Mouse (Mus musculus): ENCODE data around the gene Cldn13. TPM values are rescaled to one million over a fixed set of nuclear protein-coding genes. Genes with fewer than 3 reads are reported as not detected.
"Not testable (repeated sequence)": the region's sequence is repeated elsewhere in the genome, so short reads cannot be mapped to it uniquely, and the experiment has no call there.

Gene Cldn13
- polyA plus RNA-seq, 1 experiment from 2014 or later = 17.1 TPM

DNA sequence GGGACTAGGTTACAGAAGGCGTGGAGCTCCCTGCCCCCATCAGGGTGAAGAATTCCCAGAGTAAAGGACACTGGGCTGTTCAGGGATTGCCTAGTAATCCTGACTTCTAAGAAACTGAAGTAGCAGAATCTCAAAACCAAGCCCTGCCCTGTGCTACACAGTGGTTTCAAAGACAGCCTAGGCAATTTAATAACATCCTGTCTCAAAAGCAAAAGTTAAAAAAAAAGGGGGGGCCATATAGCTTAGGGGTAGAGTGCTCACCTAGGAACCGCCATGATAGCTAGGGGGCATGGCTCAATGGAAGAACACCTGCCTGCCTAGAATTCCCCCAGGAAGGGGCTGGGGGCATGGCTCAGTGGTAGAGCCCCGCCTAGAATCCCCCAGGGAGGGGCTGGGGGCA lies 23.7 kb upstream of the Cldn13 start:
- Histone ChIP-seq H3K27me3 (ENCODE audit: control insufficient read depth, insufficient read depth, low read length) (0 out of 2 replicates have a peak, but pooled peaks cover 1% of the 10 kb centered on the region), H3K4me3 (ENCODE audit: low read depth, low read length) (no peak overlapping the region), H3K9ac (ENCODE audit: low read depth, low read length) (no peak overlapping the region), H3K9me3 (replicated peaks; ENCODE audit: control insufficient read depth, low read length) (no peaks in the 10 kb centered on the region), H3K27ac (ENCODE audit: low read depth, low read length) (no peak overlapping the region), H3K4me1 (ENCODE audit: control insufficient read depth, insufficient read depth, low read length) (no peaks in the 10 kb centered on the region), H3K4me2 (no peak overlapping the region), H3K36me3 (ENCODE audit: control insufficient read depth, insufficient read depth, low read length) (no peaks in the 10 kb centered on the region; the same call in 1 of the 2 replicates)
- WGBS (ENCODE audit: insufficient replicate concordance) = 83% methylated on average over 3 of the region's 3 CpGs
- ATAC-seq (replicated peaks; ENCODE audit: insufficient number of reproducible peaks, low FRiP score, low TSS enrichment) = no peak

DNA sequence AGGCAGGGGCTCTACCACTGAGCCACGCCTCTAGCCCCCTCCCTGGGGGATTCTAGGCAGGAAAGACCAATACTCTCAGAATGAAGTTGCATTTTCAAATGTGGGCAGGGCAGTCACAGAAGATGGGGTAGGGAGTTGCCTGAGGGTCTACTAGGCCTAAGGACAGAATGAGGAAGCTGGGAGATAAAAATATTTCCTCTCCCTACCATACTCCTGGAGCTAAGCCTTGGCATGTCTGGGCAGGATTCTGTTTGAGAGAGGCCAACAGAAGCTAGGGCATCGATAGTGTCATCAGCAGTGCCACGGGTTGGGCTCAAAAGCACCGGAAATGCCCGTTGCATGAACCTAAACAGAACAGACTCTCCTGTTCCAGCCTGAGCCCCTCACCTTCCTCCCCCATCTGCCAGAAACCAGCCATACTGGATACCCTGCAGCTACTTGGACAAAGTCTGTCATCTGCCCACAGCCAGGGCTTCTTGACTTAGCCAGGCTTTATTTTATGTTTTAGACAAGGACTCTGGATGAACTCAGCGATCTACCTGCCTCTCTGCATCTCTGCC lies 21.4 kb upstream of the Cldn13 start:
- H3K4me1 ChIP-seq (ENCODE audit: control insufficient read depth, insufficient read depth, low read length) = no peaks in the 10 kb centered on the region; the same call in 1 of the 2 replicates
- ATAC-seq (replicated peaks; ENCODE audit: insufficient number of reproducible peaks, low FRiP score, low TSS enrichment) = no peak
- WGBS (ENCODE audit: insufficient replicate concordance) = 80% methylated on average over 6 of the region's 6 CpGs
- no peak overlapping the region for H3K4me3 ChIP-seq (ENCODE audit: low read depth, low read length)
- no peaks in the 10 kb centered on the region for H3K9me3 ChIP-seq (replicated peaks; ENCODE audit: control insufficient read depth, low read length)
- H3K27me3 ChIP-seq (ENCODE audit: control insufficient read depth, insufficient read depth, low read length) = no peaks in the 10 kb centered on the region
- H3K36me3 ChIP-seq (ENCODE audit: control insufficient read depth, insufficient read depth, low read length) = no peaks in the 10 kb centered on the region; the same call in 1 of the 2 replicates
- H3K4me2 ChIP-seq = no peak overlapping the region
- H3K27ac ChIP-seq (ENCODE audit: low read depth, low read length) = no peak overlapping the region
- no peak overlapping the region for H3K9ac ChIP-seq (ENCODE audit: low read depth, low read length)

DNA sequence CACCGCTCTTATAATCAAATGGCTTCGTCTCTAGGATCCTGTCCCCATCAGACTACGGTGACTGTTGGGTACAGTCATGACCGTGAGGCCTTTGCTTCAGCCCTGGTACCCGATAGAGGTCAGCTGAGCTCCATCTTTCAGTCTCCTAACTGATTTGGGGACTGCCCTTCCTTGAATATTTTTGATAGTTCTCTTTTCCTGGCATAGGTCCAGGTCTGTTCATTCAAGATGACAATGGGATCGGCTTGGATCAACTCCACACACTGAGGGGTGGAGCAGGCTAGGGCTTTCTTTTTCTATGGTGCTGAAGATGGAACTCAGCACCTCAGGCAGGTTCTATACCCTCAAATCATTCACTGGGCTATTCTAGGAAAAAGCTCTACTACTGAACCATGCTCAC lies 20.7 kb upstream of the Cldn13 start:
- Histone ChIP-seq H3K36me3 (ENCODE audit: control insufficient read depth, insufficient read depth, low read length) (no peaks in the 10 kb centered on the region; the same call in 1 of the 2 replicates), H3K4me3 (ENCODE audit: low read depth, low read length) (no peak overlapping the region), H3K9me3 (replicated peaks; ENCODE audit: control insufficient read depth, low read length) (no peaks in the 10 kb centered on the region), H3K4me2 (no peak overlapping the region), H3K9ac (ENCODE audit: low read depth, low read length) (no peak overlapping the region), H3K27me3 (ENCODE audit: control insufficient read depth, insufficient read depth, low read length) (no peaks in the 10 kb centered on the region), H3K4me1 (ENCODE audit: control insufficient read depth, insufficient read depth, low read length) (no peaks in the 10 kb centered on the region; the same call in 1 of the 2 replicates), H3K27ac (ENCODE audit: low read depth, low read length) (no peak overlapping the region)
- ATAC-seq (replicated peaks; ENCODE audit: insufficient number of reproducible peaks, low FRiP score, low TSS enrichment) = no peak
- 87% methylated on average over 6 of the region's 6 CpGs for WGBS (ENCODE audit: insufficient replicate concordance)

- H3K4me3 ChIP-seq (ENCODE audit: low read depth, low read length) = no peak overlapping the region
- no peaks in the 10 kb centered on the region; the same call in 1 of the 2 replicates for H3K4me1 ChIP-seq (ENCODE audit: control insufficient read depth, insufficient read depth, low read length)
- no peak for ATAC-seq (replicated peaks; ENCODE audit: insufficient number of reproducible peaks, low FRiP score, low TSS enrichment)
- no peak overlapping the region for H3K27ac ChIP-seq (ENCODE audit: low read depth, low read length)
- 79% methylated on average over 3 of the region's 3 CpGs for WGBS (ENCODE audit: insufficient replicate concordance)
- no peaks in the 10 kb centered on the region for H3K9me3 ChIP-seq (replicated peaks; ENCODE audit: control insufficient read depth, low read length)
- no peaks in the 10 kb centered on the region; the same call in 1 of the 2 replicates for H3K36me3 ChIP-seq (ENCODE audit: control insufficient read depth, insufficient read depth, low read length)
- H3K4me2 ChIP-seq = no peak overlapping the region
- no peaks in the 10 kb centered on the region for H3K27me3 ChIP-seq (ENCODE audit: control insufficient read depth, insufficient read depth, low read length)
- no peak overlapping the region for H3K9ac ChIP-seq (ENCODE audit: low read depth, low read length)
Observed at GRCm38 (mm10) chr5:134934666-134935065, 19.3 kb upstream of the Cldn13 start.

GRCm38 (mm10) chr5:134933686-134934085 lies 18.4 kb upstream of the Cldn13 start:
- not testable (repeated sequence) for H3K4me2 ChIP-seq; H3K4me3 ChIP-seq (ENCODE audit: low read depth, low read length); H3K36me3 ChIP-seq (ENCODE audit: control insufficient read depth, insufficient read depth, low read length); H3K9me3 ChIP-seq (replicated peaks; ENCODE audit: control insufficient read depth, low read length); H3K27ac ChIP-seq (ENCODE audit: low read depth, low read length); H3K9ac ChIP-seq (ENCODE audit: low read depth, low read length); H3K27me3 ChIP-seq (ENCODE audit: control insufficient read depth, insufficient read depth, low read length); H3K4me1 ChIP-seq (ENCODE audit: control insufficient read depth, insufficient read depth, low read length); ATAC-seq (replicated peaks; ENCODE audit: insufficient number of reproducible peaks, low FRiP score, low TSS enrichment)
- WGBS (ENCODE audit: insufficient replicate concordance) = 88% methylated on average over 5 of the region's 5 CpGs

DNA sequence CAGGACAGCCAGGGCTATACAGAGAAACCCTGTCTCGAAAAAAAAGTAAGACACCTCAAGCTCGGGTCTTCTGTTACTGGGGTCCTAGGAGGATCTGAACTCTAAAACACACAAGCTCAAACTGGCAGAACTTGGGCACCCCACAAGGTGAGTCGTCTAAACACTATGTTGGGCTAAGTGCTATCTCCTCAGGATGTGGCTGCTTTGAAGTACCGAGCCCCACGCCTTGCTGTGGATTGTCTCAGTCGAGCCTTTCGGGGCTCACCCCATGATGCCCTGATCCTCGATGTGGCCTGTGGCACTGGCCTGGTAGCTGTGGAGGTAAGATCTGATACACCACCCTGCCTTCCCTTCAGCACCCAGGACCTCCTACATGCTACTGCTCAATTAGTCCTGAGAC lies 18.0 kb upstream of the Cldn13 start:
- H3K4me1 ChIP-seq (ENCODE audit: control insufficient read depth, insufficient read depth, low read length) = no peaks in the 10 kb centered on the region; the same call in 1 of the 2 replicates
- H3K36me3 ChIP-seq (ENCODE audit: control insufficient read depth, insufficient read depth, low read length) = no peaks in the 10 kb centered on the region; the same call in 1 of the 2 replicates
- H3K4me3 ChIP-seq (ENCODE audit: low read depth, low read length) = peak overlapping the region; percentile 64; the same call in 1 of the 2 replicates
- H3K9ac ChIP-seq (ENCODE audit: low read depth, low read length) = 0 out of 2 replicates have a peak overlapping the region, but pooled peaks have one; percentile 16
- peak overlapping the region; percentile 93; the same call in 1 of the 2 replicates for H3K4me2 ChIP-seq
- H3K27ac ChIP-seq (ENCODE audit: low read depth, low read length) = no peak overlapping the region
- 85% methylated on average over 8 of the region's 8 CpGs for WGBS (ENCODE audit: insufficient replicate concordance)
- ATAC-seq (replicated peaks; ENCODE audit: insufficient number of reproducible peaks, low FRiP score, low TSS enrichment) = no peak
- no peaks in the 10 kb centered on the region for H3K9me3 ChIP-seq (replicated peaks; ENCODE audit: control insufficient read depth, low read length)
- no peaks in the 10 kb centered on the region for H3K27me3 ChIP-seq (ENCODE audit: control insufficient read depth, insufficient read depth, low read length)

- 40% methylated on average over 9 of the region's 9 CpGs for WGBS (ENCODE audit: insufficient replicate concordance)
- peak; percentile 29; the same call in 1 of the 2 replicates for ATAC-seq (replicated peaks; ENCODE audit: insufficient number of reproducible peaks, low FRiP score, low TSS enrichment)
Observed at GRCm38 (mm10) chr5:134932903-134933276, 17.6 kb upstream of the Cldn13 start.

GRCm38 (mm10) chr5:134932179-134932902 lies 17.0 kb upstream of the Cldn13 start, which contains the start of gene Mettl27:
Gene Mettl27 (plus strand): TSS chr5:134932368.
- no peaks in the 10 kb centered on the region for H3K27me3 ChIP-seq (ENCODE audit: control insufficient read depth, insufficient read depth, low read length)
- peak within 1 kb of the TSS; percentile 65 for H3K27ac ChIP-seq (ENCODE audit: low read depth, low read length)
- H3K9ac ChIP-seq (ENCODE audit: low read depth, low read length) = peak within 1 kb of the TSS; percentile 74
- H3K36me3 ChIP-seq (ENCODE audit: control insufficient read depth, insufficient read depth, low read length) = no peaks in the 10 kb centered on the region; the same call in 1 of the 2 replicates
- H3K9me3 ChIP-seq (replicated peaks; ENCODE audit: control insufficient read depth, low read length) = no peaks in the 10 kb centered on the region
- H3K4me3 ChIP-seq (ENCODE audit: low read depth, low read length) = peak within 1 kb of the TSS; percentile 64
- H3K4me1 ChIP-seq (ENCODE audit: control insufficient read depth, insufficient read depth, low read length) = no peaks in the 10 kb centered on the region; the same call in 1 of the 2 replicates
- peak within 1 kb of the TSS; percentile 93 for H3K4me2 ChIP-seq
- peak; percentile 92 for ATAC-seq (replicated peaks; ENCODE audit: insufficient number of reproducible peaks, low FRiP score, low TSS enrichment)
- WGBS (ENCODE audit: insufficient replicate concordance) = under 1% methylated on average over 41 of the region's 41 CpGs

More at GRCm38 (mm10) chr5:134932903-134933276, 17.6 kb upstream of the Cldn13 start:
- H3K36me3 ChIP-seq (ENCODE audit: control insufficient read depth, insufficient read depth, low read length) = no peaks in the 10 kb centered on the region; the same call in 1 of the 2 replicates
- H3K4me3 ChIP-seq (ENCODE audit: low read depth, low read length) = peak overlapping the region; percentile 64
- peak overlapping the region; percentile 93 for H3K4me2 ChIP-seq
- no peak overlapping the region for H3K27ac ChIP-seq (ENCODE audit: low read depth, low read length)
- H3K9ac ChIP-seq (ENCODE audit: low read depth, low read length) = peak overlapping the region; percentile 74
- no peaks in the 10 kb centered on the region; the same call in 1 of the 2 replicates for H3K4me1 ChIP-seq (ENCODE audit: control insufficient read depth, insufficient read depth, low read length)
- H3K9me3 ChIP-seq (replicated peaks; ENCODE audit: control insufficient read depth, low read length) = no peaks in the 10 kb centered on the region
- no peaks in the 10 kb centered on the region for H3K27me3 ChIP-seq (ENCODE audit: control insufficient read depth, insufficient read depth, low read length)

All from heart, embryonic 11.5 days (tissue).